Mouse (Mus musculus): ENCODE measurements around the gene Khdc4. TPM values are rescaled to one million over a fixed set of nuclear protein-coding genes. Genes with fewer than 3 reads are reported as not detected.

Khdc4 gene
- polyA plus RNA-seq, 1 experiment from 2014 or later = 18.8 TPM

GRCm38 (mm10) chr3:88654621-88655020, 31.0 kb upstream of the Khdc4 start:
- H3K27me3 ChIP-seq (ENCODE audit: insufficient read depth, low read length) = no peaks in the 10 kb centered on the region
- H3K36me3 ChIP-seq (replicated peaks; ENCODE audit: insufficient read depth, low read length) = no peaks in the 10 kb centered on the region
- ATAC-seq (peak; percentile 19; the same call in 1 of the 2 replicates), DNase-seq (no peak)
- H3K4me1 ChIP-seq (ENCODE audit: insufficient read depth) = 0 out of 2 replicates have a peak, but pooled peaks cover 3% of the 10 kb centered on the region
- no peak overlapping the region for H3K27ac ChIP-seq (ENCODE audit: low read depth)
- H3K4me3 ChIP-seq (ENCODE audit: low read depth, low read length) = no peak overlapping the region
- no peaks in the 10 kb centered on the region for H3K9me3 ChIP-seq (ENCODE audit: low read length)
- no peak overlapping the region for H3K9ac ChIP-seq (replicated peaks)
- TF ChIP-seq EP300 (IDR thresholded peaks at IDR 0.05; ENCODE audit: low read depth) (no peak), CTCF (IDR thresholded peaks at IDR 0.05; ENCODE audit: low read depth) (no peak)
- 62% methylated on average over 4 of the region's 4 CpGs for WGBS (ENCODE audit: insufficient replicate concordance)
- no peak overlapping the region for H3K4me2 ChIP-seq (ENCODE audit: low read depth, low read length)

- Histone ChIP-seq H3K27ac (ENCODE audit: low read depth) (no peak overlapping the region), H3K4me2 (ENCODE audit: low read depth, low read length) (no peak overlapping the region), H3K36me3 (replicated peaks; ENCODE audit: insufficient read depth, low read length) (no peaks in the 10 kb centered on the region), H3K27me3 (ENCODE audit: insufficient read depth, low read length) (no peaks in the 10 kb centered on the region), H3K9ac (replicated peaks) (no peak overlapping the region), H3K4me3 (ENCODE audit: low read depth, low read length) (no peak overlapping the region), H3K9me3 (ENCODE audit: low read length) (no peaks in the 10 kb centered on the region), H3K4me1 (ENCODE audit: insufficient read depth) (0 out of 2 replicates have a peak, but pooled peaks cover 3% of the 10 kb centered on the region)
- DNase-seq (no peak), ATAC-seq (no peak)
- TF ChIP-seq EP300 (IDR thresholded peaks at IDR 0.05; ENCODE audit: low read depth) (no peak), CTCF (IDR thresholded peaks at IDR 0.05; ENCODE audit: low read depth) (no peak)
- 79% methylated on average over 8 of the region's 8 CpGs for WGBS (ENCODE audit: insufficient replicate concordance)
Measured at GRCm38 (mm10) chr3:88655619-88656018, 30.0 kb upstream of the Khdc4 start.

- Histone ChIP-seq H3K4me3 (ENCODE audit: low read depth, low read length) (no peak overlapping the region), H3K9me3 (ENCODE audit: low read length) (no peaks in the 10 kb centered on the region), H3K9ac (replicated peaks) (no peak overlapping the region), H3K4me2 (ENCODE audit: low read depth, low read length) (no peak overlapping the region), H3K4me1 (ENCODE audit: insufficient read depth) (no peaks in the 10 kb centered on the region), H3K36me3 (replicated peaks; ENCODE audit: insufficient read depth, low read length) (no peaks in the 10 kb centered on the region), H3K27me3 (ENCODE audit: insufficient read depth, low read length) (no peaks in the 10 kb centered on the region), H3K27ac (ENCODE audit: low read depth) (no peak overlapping the region)
- no peak for TF ChIP-seq EP300 (IDR thresholded peaks at IDR 0.05; ENCODE audit: low read depth)
- no peak for TF ChIP-seq CTCF (IDR thresholded peaks at IDR 0.05; ENCODE audit: low read depth)
- no peak for DNase-seq
- ATAC-seq = no peak
- 65% methylated on average over 5 of the region's 5 CpGs for WGBS (ENCODE audit: insufficient replicate concordance)
Measured at GRCm38 (mm10) chr3:88658441-88659127, 27.0 kb upstream of the Khdc4 start.

GRCm38 (mm10) chr3:88659798-88660197, 25.8 kb upstream of the Khdc4 start:
- H3K27ac ChIP-seq (ENCODE audit: low read depth) = no peak overlapping the region
- ATAC-seq (no peak), DNase-seq (no peak)
- no peaks in the 10 kb centered on the region for H3K27me3 ChIP-seq (ENCODE audit: insufficient read depth, low read length)
- no peak overlapping the region for H3K4me2 ChIP-seq (ENCODE audit: low read depth, low read length)
- no peak overlapping the region for H3K9ac ChIP-seq (replicated peaks)
- no peaks in the 10 kb centered on the region for H3K9me3 ChIP-seq (ENCODE audit: low read length)
- TF ChIP-seq CTCF (IDR thresholded peaks at IDR 0.05; ENCODE audit: low read depth) = no peak
- TF ChIP-seq EP300 (IDR thresholded peaks at IDR 0.05; ENCODE audit: low read depth) = no peak
- H3K4me1 ChIP-seq (ENCODE audit: insufficient read depth) = no peaks in the 10 kb centered on the region
- H3K4me3 ChIP-seq (ENCODE audit: low read depth, low read length) = no peak overlapping the region
- WGBS (ENCODE audit: insufficient replicate concordance) = 28% methylated on average over 6 of the region's 6 CpGs
- no peaks in the 10 kb centered on the region for H3K36me3 ChIP-seq (replicated peaks; ENCODE audit: insufficient read depth, low read length)

GRCm38 (mm10) chr3:88664095-88664494, 21.5 kb upstream of the Khdc4 start:
- no peak overlapping the region for H3K4me2 ChIP-seq (ENCODE audit: low read depth, low read length)
- 31% methylated on average over 4 of the region's 4 CpGs for WGBS (ENCODE audit: insufficient replicate concordance)
- H3K4me3 ChIP-seq (ENCODE audit: low read depth, low read length) = no peak overlapping the region
- no peaks in the 10 kb centered on the region for H3K27me3 ChIP-seq (ENCODE audit: insufficient read depth, low read length)
- no peaks in the 10 kb centered on the region for H3K36me3 ChIP-seq (replicated peaks; ENCODE audit: insufficient read depth, low read length)
- H3K9ac ChIP-seq (replicated peaks) = no peak overlapping the region
- no peak for DNase-seq
- H3K27ac ChIP-seq (ENCODE audit: low read depth) = no peak overlapping the region
- H3K4me1 ChIP-seq (ENCODE audit: insufficient read depth) = no peaks in the 10 kb centered on the region
- no peaks in the 10 kb centered on the region for H3K9me3 ChIP-seq (ENCODE audit: low read length)
- ATAC-seq = no peak
- no peak for TF ChIP-seq CTCF (IDR thresholded peaks at IDR 0.05; ENCODE audit: low read depth)
- TF ChIP-seq EP300 (IDR thresholded peaks at IDR 0.05; ENCODE audit: low read depth) = no peak

- peak overlapping the region; percentile 60 for H3K9ac ChIP-seq (replicated peaks)
- TF ChIP-seq CTCF (IDR thresholded peaks at IDR 0.05; ENCODE audit: low read depth) (peak; percentile 92), EP300 (IDR thresholded peaks at IDR 0.05; ENCODE audit: low read depth) (no peak)
- no peaks in the 10 kb centered on the region; the same call in 1 of the 2 replicates for H3K4me1 ChIP-seq (ENCODE audit: insufficient read depth)
- peak overlapping the region; percentile 42 for H3K4me3 ChIP-seq (ENCODE audit: low read depth, low read length)
- peak overlapping the region; percentile 77 for H3K4me2 ChIP-seq (ENCODE audit: low read depth, low read length)
- H3K27ac ChIP-seq (ENCODE audit: low read depth) = no peak overlapping the region
- no peaks in the 10 kb centered on the region for H3K27me3 ChIP-seq (ENCODE audit: insufficient read depth, low read length)
- H3K36me3 ChIP-seq (replicated peaks; ENCODE audit: insufficient read depth, low read length) = no peaks in the 10 kb centered on the region
- peak; percentile 83 for ATAC-seq
- no peaks in the 10 kb centered on the region for H3K9me3 ChIP-seq (ENCODE audit: low read length)
- DNase-seq = peak; percentile 76
- WGBS (ENCODE audit: insufficient replicate concordance) = 8% methylated on average over 11 of the region's 11 CpGs
Measured at GRCm38 (mm10) chr3:88677399-88677798, 8.2 kb upstream of the Khdc4 start.
